Mouse (Mus musculus): ENCODE measurements around the gene Eif5a2. TPM values are rescaled to one million over a fixed set of nuclear protein-coding genes. Genes with fewer than 3 reads are reported as not detected.
"Not testable (repeated sequence)": the region's sequence is repeated elsewhere in the genome, so short reads cannot be mapped to it uniquely, and the experiment has no call there.

The Eif5a2 gene
- under 1 TPM; 0.48 to 0.56 TPM for total RNA-seq (2021)
- long read RNA-seq, experiment 1 = 0 reads
- long read RNA-seq, experiment 2, full-length matches to known transcripts = 1 of 1 reads
- long read RNA-seq, experiment 2, partial matches to known transcripts = 0 of 1 reads
- long read RNA-seq, experiment 2, other reads (novel, unspliced or antisense) = 0 of 1 reads

DNA sequence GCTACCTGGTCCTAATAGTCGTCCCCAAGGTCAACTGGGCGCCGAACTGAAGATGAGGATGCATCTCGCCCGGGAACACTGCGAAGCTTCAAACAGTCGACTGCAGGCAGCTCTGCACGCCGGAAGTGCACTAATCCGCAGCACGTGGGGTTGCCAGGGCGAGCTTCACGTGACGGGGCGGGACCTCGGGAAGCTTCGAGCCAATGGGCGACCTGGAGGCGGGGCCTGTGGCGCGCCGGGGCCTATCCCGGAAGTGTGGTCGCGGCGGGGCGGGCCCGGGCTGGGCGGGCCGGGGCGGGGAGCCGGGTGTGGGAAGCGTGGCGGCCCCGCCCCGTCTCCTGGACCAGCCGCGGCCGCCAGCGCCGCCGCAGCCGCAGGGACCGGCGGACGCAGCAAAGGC is at the start of gene Eif5a2:
Gene Eif5a2 (plus strand): TSS at position 283 of the 400 bp plus-strand sequence.
- intact Hi-C loops (cut with DNase I) = no loop called here
- H3K4me3 ChIP-seq = peak within 1 kb of the TSS; percentile 94
- TF ChIP-seq CTCF (IDR thresholded peaks at IDR 0.05) = no peak
- DNase-seq = peak; percentile 96
- H3K27ac ChIP-seq = peak within 1 kb of the TSS; percentile 38

DNA sequence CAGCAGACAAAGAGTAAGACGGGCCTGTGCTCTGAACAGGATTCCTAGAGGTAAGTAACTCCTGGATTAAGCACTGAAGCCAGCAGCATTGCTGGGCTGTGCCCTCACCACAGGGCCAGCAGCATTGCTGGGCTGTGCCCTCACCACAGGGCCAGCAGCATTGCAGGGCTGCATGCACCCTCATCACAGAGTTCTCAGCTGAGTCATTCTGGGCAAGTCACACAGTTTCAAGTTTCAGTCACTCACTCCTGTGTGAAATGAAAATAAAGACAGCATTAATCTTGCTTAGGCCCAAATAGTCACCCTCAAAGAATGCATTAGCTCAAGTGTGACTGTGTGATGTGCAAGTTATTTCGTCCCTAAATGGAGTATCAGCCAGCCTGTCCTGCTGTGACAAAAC is 46.4 kb upstream of the Eif5a2 start:
- no peak for DNase-seq
- no peak for TF ChIP-seq CTCF (IDR thresholded peaks at IDR 0.05)
- Histone ChIP-seq H3K4me3 (no peak overlapping the region), H3K27ac (no peak overlapping the region)
- intact Hi-C loops (cut with DNase I) = no loop called here

- TF ChIP-seq CTCF (IDR thresholded peaks at IDR 0.05) = no peak
- DNase-seq = no peak
- intact Hi-C loops (cut with DNase I) = no loop called here
- no peak overlapping the region for H3K27ac ChIP-seq
- H3K4me3 ChIP-seq = no peak overlapping the region
These were observed 44.1 kb upstream of the Eif5a2 start for GRCm38 (mm10) chr3:28736981-28737380.

- Histone ChIP-seq H3K27ac (no peak overlapping the region), H3K4me3 (no peak overlapping the region)
- no peak for DNase-seq
- no peak for TF ChIP-seq CTCF (IDR thresholded peaks at IDR 0.05)
- intact Hi-C loops (cut with DNase I) = no loop called here
These were observed 40.7 kb upstream of the Eif5a2 start for GRCm38 (mm10) chr3:28740353-28740752.

- Histone ChIP-seq H3K27ac (no peak overlapping the region), H3K4me3 (no peak overlapping the region)
- TF ChIP-seq CTCF (IDR thresholded peaks at IDR 0.05) = no peak
- no peak for DNase-seq
- intact Hi-C loops (cut with DNase I) = no loop called here
These were observed 37.8 kb upstream of the Eif5a2 start for GRCm38 (mm10) chr3:28743251-28743650.

DNA sequence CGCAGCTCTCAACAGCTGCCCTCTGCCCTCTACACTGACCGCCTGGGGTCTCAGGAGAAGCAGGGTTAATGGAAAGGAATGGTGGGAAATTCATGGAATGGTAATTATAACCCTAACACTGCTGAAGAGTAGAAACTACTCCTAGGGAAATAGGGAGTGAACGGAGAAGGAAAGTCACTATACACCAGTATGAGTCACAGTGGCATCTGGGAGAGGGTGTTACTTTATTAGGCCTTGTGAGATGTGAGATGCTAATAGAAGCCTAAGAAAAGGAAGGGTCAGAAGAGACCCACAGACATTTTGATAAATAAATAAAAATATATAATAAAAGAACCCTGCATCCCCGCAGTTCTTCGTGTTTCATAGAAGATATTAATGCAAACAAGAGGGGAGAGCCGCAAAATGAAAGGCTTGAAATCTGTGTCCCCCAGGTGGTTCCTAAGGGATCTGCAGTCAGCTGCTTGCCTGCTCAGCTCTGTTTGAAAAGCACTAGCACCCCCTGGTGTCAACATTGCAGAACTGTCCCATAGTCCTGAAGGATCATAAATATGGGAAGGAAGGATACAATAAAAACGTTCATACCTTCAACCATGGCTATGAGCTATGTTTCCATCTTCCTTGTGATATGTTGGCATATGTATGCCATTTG is 35.1 kb upstream of the Eif5a2 start:
- H3K27ac ChIP-seq = no peak overlapping the region
- DNase-seq = peak; percentile 74
- intact Hi-C loops (cut with DNase I) = loop anchor here (2.0 to 5.0 kb wide), 3 partner anchors 34 to 581 kb away; no protein-coding TSS in a partner anchor
- TF ChIP-seq CTCF (IDR thresholded peaks at IDR 0.05) = peak; percentile 100
- no peak overlapping the region for H3K4me3 ChIP-seq

DNA sequence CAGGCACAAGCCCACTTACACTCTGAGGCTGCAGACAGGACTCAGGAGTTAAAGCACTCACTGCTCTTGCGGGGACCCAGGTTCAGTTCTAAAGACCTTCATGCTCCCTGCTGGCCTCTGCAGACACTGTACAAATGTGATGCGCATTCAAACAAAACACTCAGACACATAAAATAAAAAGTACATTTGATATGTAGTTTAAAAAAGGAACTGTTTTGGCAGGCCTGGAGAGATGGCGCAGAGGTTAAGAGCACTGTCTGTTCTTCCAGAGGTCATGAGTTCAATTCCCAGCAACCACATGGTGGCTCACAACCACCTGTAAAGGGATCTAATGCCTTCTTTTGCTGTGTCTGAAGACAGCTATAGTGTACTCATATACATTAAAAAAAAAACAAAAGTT is 32.9 kb upstream of the Eif5a2 start:
- Histone ChIP-seq H3K27ac (no peak overlapping the region), H3K4me3 (no peak overlapping the region)
- DNase-seq = no peak
- intact Hi-C loops (cut with DNase I) = loop anchor here (2.0 to 5.0 kb wide), 3 partner anchors 36 to 186 kb away; partner anchors contain the start of gene Slc2a2
- no peak for TF ChIP-seq CTCF (IDR thresholded peaks at IDR 0.05)

DNA sequence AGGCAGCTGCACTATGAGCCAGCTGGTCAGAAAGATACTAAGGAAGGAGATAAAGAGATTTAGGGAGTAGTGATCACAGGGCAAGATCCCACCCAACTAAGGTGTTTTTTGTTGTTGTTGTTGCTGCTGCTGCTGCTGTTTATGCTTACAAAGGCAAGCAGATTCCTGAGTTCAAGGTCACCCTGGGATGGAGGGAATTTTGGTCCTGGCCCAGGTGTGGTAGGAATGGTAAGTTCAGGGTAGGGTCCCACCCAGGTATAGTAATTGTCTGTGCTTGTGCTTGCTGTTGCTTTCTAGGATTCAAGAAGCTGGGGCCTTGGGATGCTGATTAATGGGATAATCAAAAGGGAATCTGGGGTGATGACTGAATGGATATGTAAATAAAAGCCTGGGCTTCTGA is 32.1 kb upstream of the Eif5a2 start:
- intact Hi-C loops (cut with DNase I) = loop anchor here (2.0 to 5.0 kb wide), 3 partner anchors 37 to 187 kb away; partner anchors contain the start of gene Slc2a2
- DNase-seq = no peak
- Histone ChIP-seq H3K4me3 (no peak overlapping the region), H3K27ac (no peak overlapping the region)
- TF ChIP-seq CTCF (IDR thresholded peaks at IDR 0.05) = no peak

GRCm38 (mm10) chr3:28755477-28755876 is 25.6 kb upstream of the Eif5a2 start:
- Histone ChIP-seq H3K27ac (no peak overlapping the region), H3K4me3 (no peak overlapping the region)
- intact Hi-C loops (cut with DNase I) = no loop called here
- DNase-seq = no peak
- no peak for TF ChIP-seq CTCF (IDR thresholded peaks at IDR 0.05)

GRCm38 (mm10) chr3:28761225-28761789 is 19.8 kb upstream of the Eif5a2 start:
- no peak for TF ChIP-seq CTCF (IDR thresholded peaks at IDR 0.05)
- no peak for DNase-seq
- Histone ChIP-seq H3K4me3 (no peak overlapping the region), H3K27ac (no peak overlapping the region)
- intact Hi-C loops (cut with DNase I) = no loop called here

DNA sequence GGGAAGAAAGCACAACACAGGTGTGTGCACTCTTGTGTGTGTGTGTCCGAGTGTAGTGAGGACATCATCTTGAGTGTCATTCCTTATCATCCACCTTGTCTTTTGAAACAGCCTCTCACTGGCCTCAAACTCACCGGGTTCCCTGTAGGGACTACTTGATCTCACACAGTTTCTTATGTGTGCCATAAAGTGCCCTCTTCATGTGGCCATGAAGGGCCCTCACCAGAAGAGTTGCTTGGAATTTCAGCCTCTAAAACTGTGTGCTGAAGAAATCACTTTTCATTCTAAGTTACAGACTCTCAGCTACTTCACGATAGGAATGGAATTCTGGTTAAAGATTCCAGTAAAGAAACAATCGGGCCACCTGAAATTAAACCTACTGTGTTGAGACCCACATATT is 14.1 kb upstream of the Eif5a2 start:
- intact Hi-C loops (cut with DNase I) = no loop called here
- Histone ChIP-seq H3K27ac (no peak overlapping the region), H3K4me3 (no peak overlapping the region)
- DNase-seq = no peak
- TF ChIP-seq CTCF (IDR thresholded peaks at IDR 0.05) = no peak

- Histone ChIP-seq H3K4me3 (no peak overlapping the region), H3K27ac (no peak overlapping the region)
- intact Hi-C loops (cut with DNase I) = no loop called here
- no peak for TF ChIP-seq CTCF (IDR thresholded peaks at IDR 0.05)
- no peak for DNase-seq
These were observed 12.9 kb upstream of the Eif5a2 start for GRCm38 (mm10) chr3:28768222-28768621.

DNA sequence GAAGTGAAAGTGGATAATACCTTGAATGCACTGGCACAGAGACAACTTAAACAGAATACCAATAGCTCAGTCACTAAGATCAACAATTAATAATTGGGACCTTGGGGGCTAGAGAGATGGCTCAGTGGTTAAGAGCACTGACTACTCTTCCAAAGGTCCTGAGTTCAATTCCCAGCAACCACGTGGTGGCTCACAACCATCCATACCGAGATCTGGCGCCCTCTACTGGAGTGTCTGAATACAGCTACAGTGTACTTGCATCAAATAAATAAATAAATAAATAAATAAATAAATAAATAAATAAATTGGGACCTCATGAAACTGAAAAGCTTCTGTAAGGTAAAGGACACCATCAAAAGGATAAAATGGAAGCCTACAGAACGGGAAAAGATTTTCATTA is 8.2 kb upstream of the Eif5a2 start:
- H3K4me3 ChIP-seq; DNase-seq; intact Hi-C loops (cut with DNase I); H3K27ac ChIP-seq: not testable (repeated sequence)
- TF ChIP-seq CTCF (IDR thresholded peaks at IDR 0.05) = peak; percentile 25; the same call in 1 of the 2 replicates
